8 mouse cellular contexts compared by ENCODE assay signal in the genomic region with DNA sequence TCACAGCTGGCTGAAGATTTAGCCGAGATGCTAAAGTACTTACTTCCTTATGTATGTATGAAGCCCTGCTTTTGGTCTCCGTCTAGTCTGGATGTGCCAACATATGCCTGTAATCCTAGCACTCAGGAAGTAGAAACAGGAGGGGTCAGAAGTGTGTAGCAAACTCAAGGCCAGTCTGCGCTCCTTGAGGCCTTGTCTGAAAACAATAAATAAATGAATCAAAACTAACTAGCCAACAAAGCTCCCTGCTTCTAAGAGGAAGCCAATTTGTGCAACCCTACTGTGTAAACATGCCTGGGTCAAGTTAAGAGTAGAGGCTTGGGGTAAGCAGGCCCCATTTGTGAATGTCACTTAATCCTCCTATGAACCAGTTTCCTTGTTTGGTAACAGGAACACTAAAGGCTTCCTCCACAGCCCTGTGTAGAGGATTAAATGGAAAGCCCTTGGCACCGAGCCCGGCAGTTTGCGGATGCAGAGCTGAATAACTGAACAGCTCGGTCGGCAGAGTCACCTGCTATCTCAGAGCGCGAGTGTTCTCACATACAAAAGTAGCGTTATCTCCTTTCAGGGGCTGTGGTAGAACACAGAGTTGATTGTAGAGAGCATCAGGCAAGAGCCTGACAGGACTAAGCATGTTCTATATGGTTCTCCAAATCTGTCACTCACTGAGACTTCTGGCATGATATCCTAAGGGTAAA.
DNase-seq lines count a peak whose midpoint lies in the region; ATAC-seq and TF ChIP-seq lines count a peak whose summit lies in the region.

No protein-coding gene starts in this region.

- ATAC-seq in inflammation-experienced regulatory T-cells, adult 6 months: no peak

- no peaks in the 10 kb centered on the region for H3K27me3 ChIP-seq in cerebellum, adult 2 months (ENCODE audit: control insufficient read depth, insufficient read depth, low read length)

- no peak for TF ChIP-seq POLR2A in cerebellum, adult 2 months (IDR thresholded peaks at IDR 0.05; ENCODE audit: borderline replicate concordance, insufficient read depth, low read length)

- DNase-seq in adrenal gland, adult (ENCODE audit: inconsistent age in 2 of 2, low spot score in 1 of 2): peak; percentile 79 to 93
- DNase-seq in cerebellum, adult 2 months: peak; percentile 81 to 86
- peak; percentile 79 to 83 for DNase-seq in frontal cortex, postnatal 10 days (ENCODE audit: low spot score in 2 of 2)
- DNase-seq in heart, postnatal 4 days: peak; percentile 95
- peak; percentile 78 to 91 for DNase-seq in layer of hippocampus, postnatal 14 days (ENCODE audit: low spot score in 2 of 2)
- DNase-seq in lung, postnatal 36 days: peak; percentile 91
- DNase-seq in right cerebral cortex, adult 2 months (ENCODE audit: low spot score in 2 of 2): peak; percentile 86 to 89

- H3K4me1 ChIP-seq in cerebellum, adult 2 months (ENCODE audit: control insufficient read depth, insufficient read depth, low read length): peaks cover 2% of the 10 kb centered on the region; the same call in 1 of the 2 replicates

- TF ChIP-seq CTCF in cerebellum, adult 2 months (IDR thresholded peaks at IDR 0.05; ENCODE audit: borderline replicate concordance, insufficient read depth, low read depth, low read length): no peak

- H3K4me3 ChIP-seq in cerebellum, adult 2 months (replicated peaks; ENCODE audit: insufficient read depth, low read depth, low read length): no peak overlapping the region

- 25% methylated on average over 11 of the region's 11 CpGs for WGBS in cerebellum, adult 2 months

- H3K27ac ChIP-seq in cerebellum, adult 2 months (ENCODE audit: insufficient read depth, low read length): no peak overlapping the region
